Mouse (Mus musculus) limb, embryonic 11.5 days (tissue): Measurements from ENCODE around the gene Pnmt. TPM values are rescaled to one million over a fixed set of nuclear protein-coding genes. Genes with fewer than 3 reads are reported as not detected.

ENCODE experiments used
- ATAC-seq: fragments of 200-750 bp; cut with Nextera tagmentation; 2 replicates; pipeline ENCODE4 v1.8.0; 2017; ENCODE audit warnings: low read depth; ENCODE audit not compliant: insufficient number of reproducible peaks, low FRiP score, low TSS enrichment
- DNase-seq: peaks from one replicate; pipeline ENCODE4 v3.0.0-alpha.2; 2015; ENCODE audit warnings: low spot score
- H3K27ac ChIP-seq: fragments of 300-500 bp; sonication (generic); replicated peaks from 2 replicates; pipeline ENCODE4 v1.5.1; 2014; ENCODE audit warnings: low read depth, mild to moderate bottlenecking, low read length
- H3K27me3 ChIP-seq: fragments of 300-500 bp; sonication (generic); 2 replicates; pipeline ENCODE4 v1.6.1; 2014; ENCODE audit warnings: mild to moderate bottlenecking, low read length, mixed read lengths; ENCODE audit not compliant: control insufficient read depth, insufficient read depth
- H3K36me3 ChIP-seq: fragments of 300-500 bp; sonication (generic); 2 replicates; pipeline ENCODE4 v1.6.1; 2014; ENCODE audit warnings: mild to moderate bottlenecking, low read length, moderate library complexity, mixed read lengths; ENCODE audit not compliant: control insufficient read depth, insufficient read depth
- H3K4me1 ChIP-seq: fragments of 300-500 bp; sonication (generic); 2 replicates; pipeline ENCODE4 v1.6.1; 2014; ENCODE audit warnings: low read length, mixed read lengths; ENCODE audit not compliant: control insufficient read depth, insufficient read depth
- H3K4me2 ChIP-seq: fragments of 300-500 bp; sonication (generic); 2 replicates; pipeline ENCODE4 v1.6.1; 2014; ENCODE audit warnings: low read depth, mild to moderate bottlenecking, moderate library complexity; ENCODE audit not compliant: severe bottlenecking
- H3K4me3 ChIP-seq: fragments of 300-500 bp; sonication (generic); 2 replicates; pipeline ENCODE4 v1.5.1; 2014; ENCODE audit warnings: low read depth, low read length
- H3K9ac ChIP-seq: fragments of 300-500 bp; sonication (generic); 2 replicates; pipeline ENCODE4 v1.6.1; 2014; ENCODE audit warnings: mild to moderate bottlenecking, low read length
- H3K9me3 ChIP-seq: fragments of 300-500 bp; sonication (generic); 2 replicates; pipeline ENCODE4 v1.6.1; 2016; ENCODE audit warnings: low read length; ENCODE audit not compliant: control insufficient read depth
- WGBS: fragments of 180-500 bp; shearing (Covaris S2); extraction: QIAGEN DNeasy Blood & Tissue Kit; methylation state at CpG from one replicate; pipeline ENCODE4 v1.1.7; 2014; 5-methylcytosine and 5-hydroxymethylcytosine counted together
- polyA plus RNA-seq: library from polyadenylated mRNA; unstranded; fragments of >200 nt; fragmentation: Nextera tagmentation; extraction: Ambion mirVana; gene quantifications from 2 replicates; pipeline ENCODE4 v1.2.1, GENCODE M21; 2014

The Pnmt gene
- polyA plus RNA-seq, 1 experiment from 2014 or later: 0.13 TPM

DNA sequence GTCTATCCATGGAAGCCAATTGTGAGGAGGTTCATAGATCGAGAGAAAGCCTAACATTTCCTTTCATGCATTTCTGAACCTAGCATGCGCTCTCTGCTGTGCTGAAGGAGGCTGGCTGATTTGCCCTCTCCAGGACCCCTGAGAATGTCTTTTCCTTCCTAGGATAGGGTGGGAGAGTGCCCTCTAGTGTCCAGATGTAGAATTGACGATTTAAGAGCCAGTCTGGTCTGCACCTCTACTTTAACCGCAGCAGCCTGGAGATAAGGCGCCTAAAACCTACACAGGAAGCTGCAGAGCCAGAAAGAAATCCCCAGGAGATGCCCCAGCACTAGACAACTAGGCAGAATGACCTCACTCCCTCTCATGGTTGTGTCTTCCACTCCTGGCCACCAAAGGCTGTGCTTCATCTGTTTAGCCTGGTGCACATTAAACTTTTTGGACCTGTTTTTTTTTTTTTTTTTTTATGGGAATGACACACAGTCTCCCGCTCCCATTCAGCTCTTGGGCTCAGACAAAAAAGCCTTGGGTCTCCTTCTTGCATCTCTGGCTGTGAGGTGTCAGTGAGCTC is 30.4 kb upstream of the Pnmt start:
- Histone ChIP-seq H3K4me3 (no peak overlapping the region), H3K4me1 (peaks cover 21% of the 10 kb centered on the region), H3K4me2 (no peak overlapping the region), H3K27ac (no peak overlapping the region), H3K9ac (no peak overlapping the region), H3K9me3 (no peaks in the 10 kb centered on the region), H3K27me3 (peaks cover 32% of the 10 kb centered on the region), H3K36me3 (no peaks in the 10 kb centered on the region)
- 9% methylated on average over 6 of the region's 6 CpGs for WGBS
- ATAC-seq (no peak), DNase-seq (peak; percentile 68)

- H3K27ac ChIP-seq: no peak overlapping the region
- peaks cover 23% of the 10 kb centered on the region for H3K27me3 ChIP-seq
- no peaks in the 10 kb centered on the region for H3K9me3 ChIP-seq
- no peak overlapping the region for H3K4me2 ChIP-seq
- H3K9ac ChIP-seq: no peak overlapping the region
- no peaks in the 10 kb centered on the region for H3K36me3 ChIP-seq
- H3K4me1 ChIP-seq: peaks cover 22% of the 10 kb centered on the region
- no peak for DNase-seq
- peak overlapping the region; percentile 70; the same call in 1 of the 2 replicates for H3K4me3 ChIP-seq
- WGBS: 77% methylated on average over 7 of the region's 7 CpGs
- ATAC-seq: no peak
These were observed 29.4 kb upstream of the Pnmt start for GRCm38 (mm10) chr11:98356625-98357394.

GRCm38 (mm10) chr11:98357396-98358160 is 28.7 kb upstream of the Pnmt start:
- Histone ChIP-seq H3K27ac (peak overlapping the region; percentile 45), H3K4me1 (peaks cover 22% of the 10 kb centered on the region), H3K4me2 (peak overlapping the region; percentile 69), H3K4me3 (peak overlapping the region; percentile 70), H3K9me3 (no peaks in the 10 kb centered on the region), H3K27me3 (peaks cover 15% of the 10 kb centered on the region), H3K9ac (peak overlapping the region; percentile 74), H3K36me3 (no peaks in the 10 kb centered on the region)
- WGBS: 8% methylated on average over 13 of the region's 13 CpGs
- no peak for ATAC-seq
- no peak for DNase-seq

DNA sequence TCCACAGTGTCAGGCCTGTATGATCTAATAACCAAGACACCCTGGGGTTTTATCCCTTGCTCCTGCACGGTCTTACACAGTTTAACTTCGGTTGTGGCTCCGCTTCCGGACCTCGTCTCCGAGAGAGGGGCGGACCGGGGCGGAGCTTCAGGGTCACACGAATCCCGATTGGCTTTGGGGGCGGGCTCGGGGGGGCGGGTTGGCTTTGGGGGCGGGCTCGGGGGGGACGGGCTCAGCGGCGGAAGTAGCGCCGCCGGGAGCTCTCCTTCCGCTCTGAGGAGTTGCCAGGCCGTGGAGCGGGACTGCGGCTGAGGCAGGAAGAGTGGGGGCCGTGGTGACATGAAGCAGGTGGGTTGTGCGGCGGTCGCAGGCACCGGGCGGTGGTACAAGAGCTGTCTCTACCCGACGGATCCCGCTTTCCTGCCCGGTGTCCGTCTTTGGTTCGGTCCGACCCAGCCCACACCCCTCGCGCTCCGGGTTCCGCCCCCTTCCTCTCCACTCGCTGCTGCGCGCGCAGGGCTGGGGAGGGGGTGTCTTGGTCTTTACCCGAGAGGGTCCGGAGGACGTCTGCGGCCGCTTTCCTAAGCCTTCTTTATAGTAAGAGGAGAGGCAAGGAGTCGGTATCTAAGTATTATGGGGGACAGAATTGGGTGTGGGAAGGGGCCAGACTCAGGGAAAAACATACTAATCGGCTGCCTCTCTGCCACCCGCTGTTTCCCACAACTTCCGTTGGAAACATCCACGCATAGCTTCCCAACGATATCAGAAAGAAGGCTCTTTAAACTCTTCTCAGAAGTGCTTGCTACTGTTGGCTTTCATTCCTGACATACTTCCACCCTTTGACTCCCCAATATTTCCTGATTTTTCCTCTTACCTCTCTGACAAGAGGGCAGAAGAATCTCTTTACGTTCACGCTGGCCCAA is 27.8 kb upstream of the Pnmt start, which contains the start of gene Stard3:
Stard3 (plus strand) TSS at position 208 of the 923 bp plus-strand sequence.
- Histone ChIP-seq H3K9ac (peak within 1 kb of the TSS; percentile 74), H3K4me2 (peak within 1 kb of the TSS; percentile 69), H3K27me3 (peaks cover 10% of the 10 kb centered on the region), H3K27ac (peak within 1 kb of the TSS; percentile 45), H3K4me1 (peaks cover 22% of the 10 kb centered on the region), H3K36me3 (no peaks in the 10 kb centered on the region), H3K4me3 (peak within 1 kb of the TSS; percentile 70), H3K9me3 (no peaks in the 10 kb centered on the region)
- ATAC-seq: peak; percentile 85
- under 1% methylated on average over 50 of the region's 60 CpGs for WGBS
- DNase-seq: peak; percentile 92

GRCm38 (mm10) chr11:98360866-98361521 is 25.3 kb upstream of the Pnmt start:
- Histone ChIP-seq H3K9me3 (no peaks in the 10 kb centered on the region), H3K9ac (no peak overlapping the region), H3K27me3 (no peaks in the 10 kb centered on the region), H3K4me2 (no peak overlapping the region), H3K36me3 (no peaks in the 10 kb centered on the region), H3K27ac (no peak overlapping the region), H3K4me3 (no peak overlapping the region), H3K4me1 (peaks cover 17% of the 10 kb centered on the region)
- no peak for ATAC-seq
- no peak for DNase-seq
- WGBS: 77% methylated on average over 9 of the region's 9 CpGs

- no peak for ATAC-seq
- no peak overlapping the region for H3K4me2 ChIP-seq
- H3K9me3 ChIP-seq: no peaks in the 10 kb centered on the region
- peaks cover 2% of the 10 kb centered on the region; the same call in 1 of the 2 replicates for H3K36me3 ChIP-seq
- H3K4me3 ChIP-seq: no peak overlapping the region
- no peak overlapping the region for H3K9ac ChIP-seq
- no peak overlapping the region for H3K27ac ChIP-seq
- no peak for DNase-seq
- H3K27me3 ChIP-seq: no peaks in the 10 kb centered on the region
- peaks cover 11% of the 10 kb centered on the region for H3K4me1 ChIP-seq
- 78% methylated on average over 5 of the region's 5 CpGs for WGBS
These were observed 22.4 kb upstream of the Pnmt start for GRCm38 (mm10) chr11:98363817-98364216.

DNA sequence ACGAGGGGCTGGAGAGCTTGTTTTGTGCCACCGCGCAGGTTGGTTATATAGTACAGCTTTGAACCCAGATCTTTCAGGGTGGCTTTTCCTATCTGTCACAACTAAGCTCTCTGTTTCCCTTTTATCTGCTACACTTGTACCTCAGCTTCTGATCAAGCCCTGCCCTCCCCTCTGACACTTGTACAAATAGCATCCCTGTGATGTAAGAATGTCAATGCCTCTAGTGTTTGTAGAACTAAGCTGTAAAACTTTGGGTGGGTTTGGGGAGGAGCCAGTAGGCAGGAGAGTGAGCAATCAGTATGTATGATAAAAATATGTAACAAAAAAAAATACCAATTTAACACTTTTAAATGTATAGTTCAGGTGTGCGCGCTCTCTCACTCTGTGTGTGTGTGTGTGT is 21.8 kb upstream of the Pnmt start:
- no peaks in the 10 kb centered on the region for H3K9me3 ChIP-seq
- peaks cover 2% of the 10 kb centered on the region; the same call in 1 of the 2 replicates for H3K36me3 ChIP-seq
- H3K27me3 ChIP-seq: no peaks in the 10 kb centered on the region
- H3K4me2 ChIP-seq: no peak overlapping the region
- H3K27ac ChIP-seq: no peak overlapping the region
- no peak overlapping the region for H3K4me3 ChIP-seq
- peaks cover 9% of the 10 kb centered on the region for H3K4me1 ChIP-seq
- 95% methylated on average over 5 of the region's 5 CpGs for WGBS
- ATAC-seq: no peak
- no peak overlapping the region for H3K9ac ChIP-seq
- DNase-seq: no peak
